Mouse (Mus musculus) forebrain, embryonic 10.5 days (tissue): ENCODE data around the gene Erg. TPM values are rescaled to one million over a fixed set of nuclear protein-coding genes. Genes with fewer than 3 reads are reported as not detected.

Experiments used
- DNase-seq: peaks from one replicate; pipeline ENCODE4 v3.0.0-alpha.2; 2017; ENCODE audit warnings: low spot score; ENCODE audit errors: extremely low spot score
- H3K27ac ChIP-seq: fragments of 300-500 bp; sonication (generic); 2 replicates; pipeline ENCODE4 v1.5.1; 2016; ENCODE audit warnings: mild to moderate bottlenecking
- H3K27me3 ChIP-seq: fragments of 300-500 bp; sonication (generic); 2 replicates; pipeline ENCODE4 v1.6.1; 2016; ENCODE audit warnings: mild to moderate bottlenecking; ENCODE audit not compliant: poor library complexity, severe bottlenecking
- H3K36me3 ChIP-seq: fragments of 300-500 bp; sonication (generic); replicated peaks from 2 replicates; pipeline ENCODE4 v1.6.1; 2016; ENCODE audit warnings: mild to moderate bottlenecking, moderate library complexity
- H3K4me1 ChIP-seq: fragments of 300-500 bp; sonication (generic); 2 replicates; pipeline ENCODE4 v1.6.1; 2016
- H3K4me3 ChIP-seq: fragments of 300-500 bp; sonication (generic); 2 replicates; pipeline ENCODE4 v1.5.1; 2016; ENCODE audit warnings: mild to moderate bottlenecking, moderate library complexity
- H3K9me3 ChIP-seq: fragments of 300-500 bp; sonication (generic); 2 replicates; pipeline ENCODE4 v1.6.1; 2016; ENCODE audit warnings: mild to moderate bottlenecking, moderate library complexity
- WGBS: fragments of 180-500 bp; shearing (Covaris S2); methylation state at CpG from one replicate; pipeline ENCODE4 v1.1.7; 2016; 5-methylcytosine and 5-hydroxymethylcytosine counted together
- polyA plus RNA-seq: library from polyadenylated mRNA; unstranded; fragments of >200 nt; fragmentation: Nextera tagmentation; extraction: Ambion mirVana; gene quantifications from 2 replicates; pipeline ENCODE4 v1.2.1, GENCODE M21; 2016

The Erg gene
- polyA plus RNA-seq, 1 experiment from 2014 or later: 1.9 TPM

GRCm38 (mm10) chr16:95422658-95423073 is 163.7 kb downstream of the Erg start:
- no peak overlapping the region for H3K4me3 ChIP-seq
- no peak overlapping the region for H3K27ac ChIP-seq
- no peaks in the 10 kb centered on the region for H3K9me3 ChIP-seq
- no peak for DNase-seq
- WGBS: 80% methylated on average over 5 of the region's 5 CpGs
- no peaks in the 10 kb centered on the region for H3K36me3 ChIP-seq
- peaks cover 17% of the 10 kb centered on the region for H3K4me1 ChIP-seq
- H3K27me3 ChIP-seq: no peaks in the 10 kb centered on the region

DNA sequence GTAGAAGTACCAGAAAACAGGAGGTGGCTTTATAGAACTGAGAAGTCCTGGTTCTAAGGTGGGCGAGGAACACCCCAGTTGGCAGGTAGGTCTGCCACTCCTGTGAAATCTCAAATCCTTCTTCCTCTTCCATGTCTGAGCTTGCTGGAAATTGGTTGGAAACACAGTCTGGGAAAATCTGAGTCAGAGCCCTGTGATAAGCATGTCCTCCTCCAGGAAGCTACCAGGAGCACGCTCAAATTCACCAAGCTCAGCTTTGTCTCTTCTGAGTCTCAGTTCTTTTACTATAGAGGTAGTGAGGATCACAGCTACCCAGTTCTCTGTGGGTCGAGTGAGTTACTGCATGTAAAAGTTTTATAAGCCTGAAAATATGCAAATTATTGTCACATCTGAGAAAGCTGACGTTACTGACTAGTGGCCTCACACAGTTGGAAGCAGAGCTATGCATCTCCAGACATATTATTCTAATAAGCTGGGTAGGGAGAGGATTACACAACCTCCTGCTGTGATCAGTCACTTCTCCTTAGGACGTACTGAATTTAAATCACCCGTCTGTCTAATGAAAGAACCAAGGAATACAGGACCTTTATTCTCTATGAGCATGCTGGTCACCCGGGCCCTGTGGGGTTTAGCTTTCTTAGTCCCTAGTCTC is 165.0 kb downstream of the Erg start:
- no peak for DNase-seq

DNA sequence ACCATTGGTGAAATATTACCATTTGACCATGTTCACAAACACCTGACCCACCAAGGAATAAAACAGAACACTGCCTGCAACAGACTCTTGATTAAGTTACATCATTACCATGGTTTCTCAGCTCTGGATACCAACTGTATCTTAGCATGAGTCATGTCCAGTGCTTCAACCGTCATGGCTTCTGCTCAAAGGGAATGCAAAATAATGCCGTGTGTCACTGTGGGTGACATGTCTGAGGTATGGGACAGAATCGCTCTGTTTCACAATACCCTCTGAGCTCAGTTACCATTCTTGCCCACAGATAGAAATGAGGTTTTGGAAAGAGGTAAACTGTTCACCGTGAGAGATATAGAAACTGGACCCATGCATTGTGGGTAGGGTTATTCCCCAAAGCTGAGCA is 170.5 kb downstream of the Erg start:
- 92% methylated on average over 4 of the region's 4 CpGs for WGBS
- H3K4me1 ChIP-seq: peaks cover 4% of the 10 kb centered on the region; the same call in 1 of the 2 replicates
- DNase-seq: no peak
- H3K4me3 ChIP-seq: no peak overlapping the region
- no peaks in the 10 kb centered on the region for H3K9me3 ChIP-seq
- H3K36me3 ChIP-seq: no peaks in the 10 kb centered on the region
- no peaks in the 10 kb centered on the region for H3K27me3 ChIP-seq
- H3K27ac ChIP-seq: no peak overlapping the region

More for the DNA sequence above, 165.0 kb downstream of the Erg start:
- WGBS: 52% methylated on average over 7 of the region's 7 CpGs
- Histone ChIP-seq H3K36me3 (no peaks in the 10 kb centered on the region), H3K4me1 (peaks cover 17% of the 10 kb centered on the region), H3K27me3 (no peaks in the 10 kb centered on the region), H3K4me3 (no peak overlapping the region), H3K27ac (0 out of 2 replicates have a peak overlapping the region, but pooled peaks have one; percentile 45), H3K9me3 (no peaks in the 10 kb centered on the region)

DNA sequence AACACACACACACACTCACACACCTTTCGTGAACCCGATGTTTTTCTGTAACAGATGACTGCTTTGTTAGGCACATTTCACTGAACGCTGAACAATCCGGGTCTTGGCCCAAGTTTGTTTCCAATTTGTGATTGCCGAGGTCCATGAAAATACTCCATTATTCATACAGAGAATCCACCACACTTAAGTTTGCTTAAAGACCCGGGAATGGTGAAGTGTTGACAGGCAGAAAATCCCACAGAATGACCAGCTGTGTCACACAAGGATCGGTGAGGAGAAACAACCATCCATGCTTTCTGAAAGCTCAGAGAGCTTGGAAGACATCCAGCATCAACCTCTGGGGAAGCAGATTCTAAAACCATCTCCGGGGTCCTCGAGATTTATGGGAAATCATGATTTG is 171.0 kb downstream of the Erg start:
- H3K4me1 ChIP-seq: 0 out of 2 replicates have a peak, but pooled peaks cover 3% of the 10 kb centered on the region
- no peak for DNase-seq
- no peak overlapping the region for H3K27ac ChIP-seq
- no peaks in the 10 kb centered on the region for H3K27me3 ChIP-seq
- no peaks in the 10 kb centered on the region for H3K36me3 ChIP-seq
- H3K4me3 ChIP-seq: no peak overlapping the region
- WGBS: 89% methylated on average over 9 of the region's 9 CpGs
- H3K9me3 ChIP-seq: no peaks in the 10 kb centered on the region

GRCm38 (mm10) chr16:95413401-95413959 is 172.9 kb downstream of the Erg start:
- DNase-seq: no peak
- Histone ChIP-seq H3K4me1 (0 out of 2 replicates have a peak, but pooled peaks cover 3% of the 10 kb centered on the region), H3K4me3 (no peak overlapping the region), H3K27me3 (no peaks in the 10 kb centered on the region), H3K36me3 (no peaks in the 10 kb centered on the region), H3K27ac (no peak overlapping the region), H3K9me3 (no peaks in the 10 kb centered on the region)
- 78% methylated on average over 3 of the region's 3 CpGs for WGBS

- no peaks in the 10 kb centered on the region for H3K9me3 ChIP-seq
- H3K27ac ChIP-seq: no peak overlapping the region
- DNase-seq: no peak
- WGBS: 85% methylated on average over 14 of the region's 14 CpGs
- no peaks in the 10 kb centered on the region for H3K36me3 ChIP-seq
- no peak overlapping the region for H3K4me3 ChIP-seq
- H3K4me1 ChIP-seq: no peaks in the 10 kb centered on the region
- H3K27me3 ChIP-seq: no peaks in the 10 kb centered on the region
These were observed 178.3 kb downstream of the Erg start for GRCm38 (mm10) chr16:95408096-95408495.

DNA sequence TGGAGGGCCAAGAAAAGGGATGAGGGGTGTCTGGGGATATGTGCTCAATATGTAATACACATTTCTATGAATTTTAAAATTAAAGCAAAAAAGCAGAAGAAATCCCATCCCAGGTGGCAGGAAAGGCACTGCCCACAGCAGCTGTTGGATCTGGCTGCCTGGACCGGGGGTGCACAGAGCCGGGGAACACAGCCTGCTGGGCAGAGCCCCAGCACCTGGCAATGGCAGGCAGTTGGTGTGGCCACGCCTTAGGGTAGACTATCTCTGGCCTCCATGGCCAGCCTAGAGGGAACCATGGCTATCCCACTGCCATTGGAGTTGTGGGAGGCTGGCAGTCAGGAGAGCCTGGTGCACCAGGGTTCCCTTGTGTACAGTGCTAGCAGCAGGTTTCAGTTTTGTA is 180.9 kb downstream of the Erg start:
- 75% methylated on average over 3 of the region's 3 CpGs for WGBS
- Histone ChIP-seq H3K9me3 (no peaks in the 10 kb centered on the region), H3K4me3 (no peak overlapping the region), H3K27me3 (no peaks in the 10 kb centered on the region), H3K36me3 (no peaks in the 10 kb centered on the region), H3K4me1 (no peaks in the 10 kb centered on the region), H3K27ac (no peak overlapping the region)
- DNase-seq: no peak

- no peak for DNase-seq
- Histone ChIP-seq H3K36me3 (no peaks in the 10 kb centered on the region), H3K27me3 (no peaks in the 10 kb centered on the region), H3K27ac (no peak overlapping the region), H3K9me3 (no peaks in the 10 kb centered on the region), H3K4me3 (no peak overlapping the region), H3K4me1 (no peaks in the 10 kb centered on the region)
- 83% methylated on average over 5 of the region's 5 CpGs for WGBS
These were observed 182.9 kb downstream of the Erg start for GRCm38 (mm10) chr16:95403453-95403852.

DNA sequence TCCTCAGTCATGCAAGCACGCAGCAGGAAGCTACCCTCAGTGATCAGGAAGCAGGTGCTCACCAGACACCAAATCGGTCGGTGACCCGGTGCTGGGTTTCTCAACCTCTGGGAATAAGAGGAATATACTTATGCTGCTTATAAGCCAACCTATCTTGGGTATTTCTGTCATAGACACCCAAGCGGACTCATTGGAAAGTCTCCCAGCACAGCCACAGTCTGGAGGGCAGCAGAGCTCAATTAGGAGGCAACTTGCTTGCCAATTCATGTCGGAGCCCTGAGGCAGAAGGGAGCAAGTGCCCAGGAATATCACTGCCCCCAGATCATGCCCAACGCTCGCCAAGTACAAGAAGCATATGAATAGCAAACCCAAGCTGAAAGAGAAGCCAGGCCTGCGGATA is 184.5 kb downstream of the Erg start:
- WGBS: 88% methylated on average over 9 of the region's 9 CpGs
- no peaks in the 10 kb centered on the region for H3K36me3 ChIP-seq
- H3K27me3 ChIP-seq: no peaks in the 10 kb centered on the region
- H3K9me3 ChIP-seq: no peaks in the 10 kb centered on the region
- H3K4me3 ChIP-seq: no peak overlapping the region
- H3K4me1 ChIP-seq: no peaks in the 10 kb centered on the region
- H3K27ac ChIP-seq: no peak overlapping the region
- no peak for DNase-seq

- WGBS: 93% methylated on average over 11 of the region's 11 CpGs
- no peaks in the 10 kb centered on the region for H3K27me3 ChIP-seq
- no peaks in the 10 kb centered on the region for H3K36me3 ChIP-seq
- DNase-seq: no peak
- H3K27ac ChIP-seq: 0 out of 2 replicates have a peak overlapping the region, but pooled peaks have one; percentile 8
- H3K4me3 ChIP-seq: no peak overlapping the region
- no peaks in the 10 kb centered on the region for H3K9me3 ChIP-seq
- no peaks in the 10 kb centered on the region for H3K4me1 ChIP-seq
These were observed 187.5 kb downstream of the Erg start for GRCm38 (mm10) chr16:95398761-95399343.

DNA sequence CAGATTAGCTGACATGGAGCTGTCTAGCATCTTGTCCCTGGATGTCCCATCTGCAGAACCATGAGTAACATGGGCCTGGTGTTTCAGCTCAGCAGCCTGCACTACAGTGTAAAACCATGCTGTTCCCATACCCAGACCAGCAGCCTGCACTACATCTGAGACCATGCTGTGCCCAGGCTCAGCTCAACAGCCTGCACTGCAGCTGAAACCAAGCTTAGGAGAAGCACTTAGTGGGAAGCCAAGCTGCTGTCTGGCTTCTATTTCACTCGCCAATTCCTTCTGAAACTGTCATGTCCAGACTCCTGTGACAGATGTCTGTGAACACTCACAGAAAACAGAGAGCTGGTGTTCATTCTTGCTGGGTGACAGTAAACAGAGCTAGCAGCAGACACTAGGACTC is 195.6 kb downstream of the Erg start:
- WGBS: 83% methylated on average over 1 of the region's 1 CpGs
- H3K4me1 ChIP-seq: no peaks in the 10 kb centered on the region
- no peak overlapping the region for H3K27ac ChIP-seq
- no peaks in the 10 kb centered on the region for H3K27me3 ChIP-seq
- no peak overlapping the region for H3K4me3 ChIP-seq
- no peak for DNase-seq
- no peaks in the 10 kb centered on the region for H3K9me3 ChIP-seq
- no peaks in the 10 kb centered on the region for H3K36me3 ChIP-seq

- no peak for DNase-seq
- Histone ChIP-seq H3K27ac (no peak overlapping the region), H3K4me3 (no peak overlapping the region), H3K36me3 (no peaks in the 10 kb centered on the region), H3K9me3 (no peaks in the 10 kb centered on the region), H3K27me3 (no peaks in the 10 kb centered on the region), H3K4me1 (no peaks in the 10 kb centered on the region)
- WGBS: 89% methylated on average over 4 of the region's 4 CpGs
These were observed 197.4 kb downstream of the Erg start for GRCm38 (mm10) chr16:95388811-95389529.

- Histone ChIP-seq H3K27me3 (no peaks in the 10 kb centered on the region), H3K9me3 (no peaks in the 10 kb centered on the region), H3K27ac (no peak overlapping the region), H3K4me3 (no peak overlapping the region), H3K36me3 (no peaks in the 10 kb centered on the region), H3K4me1 (no peaks in the 10 kb centered on the region)
- DNase-seq: no peak
- 94% methylated on average over 5 of the region's 5 CpGs for WGBS
These were observed 198.1 kb downstream of the Erg start for GRCm38 (mm10) chr16:95388292-95388691.
